Mouse (Mus musculus) granulocyte monocyte progenitor cell, adult 5-6 weeks (primary cell): ENCODE data around the gene Gpd1l. TPM values are rescaled to one million over a fixed set of nuclear protein-coding genes. Genes with fewer than 3 reads are reported as not detected.
"Not testable (repeated sequence)": the region's sequence is repeated elsewhere in the genome, so short reads cannot be mapped to it uniquely, and the experiment has no call there.

Experiments
- ATAC-seq: replicated peaks from 2 replicates; pipeline ENCODE4 v1.8.0; 2016; ENCODE audit warnings: mild to moderate bottlenecking, moderate TSS enrichment, inconsistent platforms; ENCODE audit not compliant: poor library complexity, severe bottlenecking
- total RNA-seq, 2 experiments: library from RNA; stranded (forward) in 1 of 2; stranded (reverse) in 1 of 2; fragments of 200-712, 200-1000 nt in 1 of 2; fragments of >200 nt in 1 of 2; fragmentation: Nextera tagmentation in 1 of 2; gene quantifications; 2 replicates each; pipeline ENCODE4 v1.2.3; 2014 to 2017

Gpd1l gene
- 31.0 and 42.0 TPM in 2 replicates for total RNA-seq (2014; fragmentation: Nextera tagmentation)
- 33.7 and 36.8 TPM in 2 replicates for total RNA-seq (2017)

DNA sequence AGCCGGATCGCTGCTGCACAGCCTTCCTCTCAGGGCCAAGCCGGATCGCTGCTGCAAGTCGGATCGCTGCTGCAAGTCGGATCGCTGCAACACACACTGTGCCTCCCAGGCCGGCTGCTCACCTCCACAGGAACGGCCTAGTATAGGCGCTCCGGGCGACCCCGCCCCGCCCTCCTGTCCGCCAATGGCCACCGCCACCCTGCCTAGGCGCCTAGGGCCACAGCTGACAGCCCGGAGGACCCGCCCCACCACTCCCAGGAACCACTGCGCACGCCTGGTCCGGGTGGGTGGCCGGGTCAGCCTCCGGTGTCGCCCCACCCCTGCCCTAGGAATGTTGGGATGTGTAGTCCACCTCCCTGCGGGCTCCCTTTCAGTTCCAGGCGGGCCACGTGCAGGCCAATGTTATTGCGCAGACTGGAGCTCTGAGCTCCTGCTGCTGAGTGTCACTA lies at the start of gene Gpd1l:
TSS of gene Gpd1l (minus strand) at position 265 of the 449 bp plus-strand sequence.
- peak; percentile 88 for ATAC-seq

- ATAC-seq: no peak
Observed at GRCm38 (mm10) chr9:114982689-114983360, 49.0 kb upstream of the Gpd1l start, which contains the start of gene Rps27rt. Rps27rt (minus strand) TSS chr9:114982739.

GRCm38 (mm10) chr9:114979969-114980368 lies 46.2 kb upstream of the Gpd1l start:
- ATAC-seq: no peak

DNA sequence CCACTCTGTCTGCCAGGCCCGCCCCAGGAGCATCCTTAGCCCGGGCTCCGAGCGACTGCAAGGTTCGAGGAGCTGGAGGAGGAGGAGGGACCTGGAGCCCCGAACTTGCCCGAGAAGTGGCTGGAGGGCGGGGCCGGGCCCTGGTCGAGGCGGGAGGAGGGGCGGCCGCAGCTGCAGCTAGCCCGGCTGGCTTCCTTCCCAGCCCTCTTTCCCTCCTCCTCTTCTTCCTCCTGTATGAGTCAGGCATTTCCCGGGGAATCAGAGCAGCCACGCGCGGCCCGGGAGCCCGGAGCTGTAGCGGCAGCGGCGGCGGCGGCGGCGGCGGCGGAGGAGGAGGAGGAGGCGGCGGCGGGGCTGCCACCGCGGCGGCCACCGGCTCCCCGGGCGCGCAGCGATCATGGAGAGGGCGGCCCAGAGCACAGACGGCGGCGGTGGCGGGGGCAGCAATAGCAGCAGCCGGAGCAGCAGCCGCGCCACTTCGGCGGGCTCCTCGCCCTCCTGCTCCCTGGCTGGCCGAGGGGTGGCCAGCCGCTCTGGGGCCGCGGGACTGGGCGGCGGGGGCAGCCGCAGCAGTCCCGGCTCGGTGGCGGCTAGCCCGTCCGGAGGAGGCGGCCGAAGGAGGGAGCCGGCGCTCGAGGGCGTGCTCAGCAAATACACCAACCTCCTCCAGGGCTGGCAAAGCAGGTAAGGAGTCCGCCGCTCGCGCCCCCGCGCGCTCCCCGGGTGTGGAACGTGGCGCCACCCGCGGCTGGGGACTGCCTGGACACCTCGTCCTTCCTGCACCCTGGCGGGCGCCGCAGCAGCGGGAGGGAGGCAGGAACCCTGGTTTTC lies 44.7 kb upstream of the Gpd1l start, which contains the start of gene Osbpl10:
TSS of gene Osbpl10 (plus strand) at position 289 of the 831 bp plus-strand sequence.
- ATAC-seq: peak; percentile 91

DNA sequence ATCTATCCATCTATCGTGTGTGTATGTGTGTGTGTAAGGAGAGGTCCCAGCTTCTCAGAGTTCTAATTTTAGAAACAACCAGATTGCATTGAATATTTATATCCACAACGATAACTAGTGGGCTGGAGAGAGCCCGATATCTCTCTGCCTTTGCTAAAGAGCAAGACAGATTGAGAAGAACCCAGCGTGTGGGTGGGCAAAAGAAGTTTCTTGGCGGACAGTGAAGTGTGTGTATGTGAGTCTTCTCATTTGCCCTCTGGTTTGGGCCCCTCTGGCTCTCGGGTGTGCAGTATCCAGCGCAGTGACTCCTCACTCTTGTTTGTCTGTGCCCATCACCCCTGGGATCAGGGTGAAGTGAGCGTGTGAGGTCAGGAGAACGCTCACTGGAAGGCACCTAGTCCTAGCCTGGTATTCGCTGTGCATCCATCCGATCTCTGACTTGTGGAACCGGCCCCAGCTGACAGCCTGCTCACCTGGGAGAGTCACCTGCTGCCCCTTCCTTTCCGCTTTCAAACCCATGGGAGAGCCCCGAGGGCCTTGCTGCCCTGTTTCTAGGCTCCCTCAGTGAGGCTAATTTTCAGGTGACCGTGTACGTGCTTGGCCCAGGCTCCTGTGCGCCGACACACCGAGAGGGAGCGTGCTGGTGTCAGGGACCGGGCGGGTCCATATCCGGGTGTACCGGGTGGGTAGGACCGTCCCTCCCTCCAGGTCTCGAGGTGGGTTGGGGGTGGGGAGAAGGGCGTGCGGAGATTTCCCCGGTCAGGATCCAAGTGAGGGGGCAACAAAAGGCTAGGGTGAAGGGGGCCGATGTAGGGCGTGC lies 43.9 kb upstream of the Gpd1l start:
- ATAC-seq: peak; percentile 9; the same call in 1 of the 2 replicates

DNA sequence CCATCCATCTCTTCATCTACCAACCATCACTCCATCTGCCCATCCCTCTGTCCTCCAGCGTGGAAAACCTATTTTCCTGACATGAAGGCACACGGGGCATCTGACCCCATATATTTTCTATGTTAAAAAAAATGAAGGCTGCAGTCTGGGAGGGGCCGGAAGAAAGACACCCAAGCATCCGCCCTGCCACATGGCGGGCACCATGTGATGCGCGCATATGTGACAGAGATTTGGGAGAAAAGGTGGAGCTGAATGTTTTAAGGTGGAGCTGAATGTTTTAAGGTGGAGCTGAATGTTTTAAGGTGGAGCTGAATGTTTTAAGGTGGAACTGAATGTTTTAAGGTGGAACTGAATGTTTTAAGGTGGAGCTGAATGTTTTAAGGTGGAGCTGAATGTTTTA lies 32.5 kb upstream of the Gpd1l start:
- not testable (repeated sequence) for ATAC-seq

GRCm38 (mm10) chr9:114964093-114964492 lies 30.3 kb upstream of the Gpd1l start:
- no peak for ATAC-seq

- ATAC-seq: peak; percentile 58
Observed at GRCm38 (mm10) chr9:114960844-114961243, 27.1 kb upstream of the Gpd1l start.

DNA sequence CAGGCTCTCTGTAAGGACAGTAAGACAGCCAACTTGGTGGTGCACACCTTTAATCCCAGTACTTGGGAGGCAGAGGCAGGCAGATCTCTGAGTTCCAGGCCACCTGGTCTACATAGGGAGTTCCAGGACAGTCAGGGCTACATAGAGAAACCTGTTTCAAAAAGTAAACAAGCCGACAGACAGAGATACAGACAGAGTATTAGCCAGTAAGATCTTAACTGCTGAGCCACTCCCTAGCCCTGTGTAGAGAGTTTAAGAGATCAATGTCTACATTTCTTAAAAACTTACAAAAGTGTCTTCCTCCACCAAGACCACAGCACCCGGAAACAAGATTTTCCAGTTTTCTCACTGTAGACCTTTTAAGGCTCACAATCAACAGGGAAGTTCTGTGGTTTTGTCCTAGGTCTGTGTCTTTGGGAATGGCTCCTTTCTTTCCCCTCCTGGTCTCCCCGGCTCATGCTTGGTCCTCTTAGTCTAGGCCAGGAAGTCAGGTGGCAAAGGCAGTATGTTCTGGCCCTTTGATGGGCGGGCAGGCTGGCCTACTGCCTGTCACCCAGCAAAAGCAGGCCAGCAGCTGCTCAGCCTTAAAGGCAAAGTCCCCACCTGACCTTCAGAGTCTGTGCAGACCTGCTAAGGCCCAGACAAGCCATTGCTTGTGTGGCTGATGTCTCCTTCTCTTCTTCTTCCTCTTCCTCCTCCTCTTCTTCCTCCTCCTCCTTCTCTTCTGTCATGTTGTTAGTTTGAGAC lies 26.4 kb upstream of the Gpd1l start:
- peak; percentile 28 for ATAC-seq

GRCm38 (mm10) chr9:114956945-114957344 lies 23.2 kb upstream of the Gpd1l start:
- ATAC-seq: peak; percentile 65

- ATAC-seq: no peak
Observed at GRCm38 (mm10) chr9:114955340-114955739, 21.6 kb upstream of the Gpd1l start.

DNA sequence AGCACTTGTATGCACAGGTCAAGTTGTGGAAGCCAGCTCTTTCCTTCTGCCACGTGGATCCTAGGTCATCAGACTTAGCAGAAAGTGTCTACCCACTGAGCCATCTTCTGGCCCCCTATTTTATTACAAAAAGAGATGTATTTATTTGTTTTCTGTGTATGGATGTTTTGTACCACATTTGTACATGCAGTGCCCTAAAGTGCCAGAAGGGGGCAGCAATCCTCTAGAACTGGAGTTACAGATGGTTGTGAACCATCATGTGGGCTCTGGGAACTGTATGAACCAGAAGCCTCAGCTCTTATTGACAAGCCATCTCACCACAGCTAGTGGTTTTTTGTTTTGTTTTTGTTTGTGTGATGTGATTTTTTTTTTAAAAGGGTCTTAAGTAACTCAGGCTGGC lies 19.1 kb upstream of the Gpd1l start:
- ATAC-seq: no peak

DNA sequence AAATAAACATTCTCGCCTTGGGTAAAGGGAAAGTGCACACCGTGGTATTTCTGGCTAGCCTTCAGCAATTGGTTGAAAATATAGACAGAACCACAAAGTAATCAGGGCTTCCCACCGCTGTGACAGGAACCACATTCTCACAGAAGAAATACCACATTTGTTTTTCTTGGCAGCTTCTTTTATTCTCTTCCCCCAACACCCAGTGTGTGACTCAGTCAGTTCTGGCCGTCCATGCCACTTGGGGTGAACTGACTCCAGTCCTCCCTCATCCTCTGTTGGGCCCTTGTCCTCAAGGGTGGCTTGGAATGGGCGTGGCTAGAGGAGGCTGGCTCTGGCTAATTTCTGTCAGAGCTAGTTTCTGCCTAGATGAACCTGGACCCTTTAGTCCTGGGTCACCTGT lies 14.6 kb upstream of the Gpd1l start:
- ATAC-seq: peak; percentile 69

DNA sequence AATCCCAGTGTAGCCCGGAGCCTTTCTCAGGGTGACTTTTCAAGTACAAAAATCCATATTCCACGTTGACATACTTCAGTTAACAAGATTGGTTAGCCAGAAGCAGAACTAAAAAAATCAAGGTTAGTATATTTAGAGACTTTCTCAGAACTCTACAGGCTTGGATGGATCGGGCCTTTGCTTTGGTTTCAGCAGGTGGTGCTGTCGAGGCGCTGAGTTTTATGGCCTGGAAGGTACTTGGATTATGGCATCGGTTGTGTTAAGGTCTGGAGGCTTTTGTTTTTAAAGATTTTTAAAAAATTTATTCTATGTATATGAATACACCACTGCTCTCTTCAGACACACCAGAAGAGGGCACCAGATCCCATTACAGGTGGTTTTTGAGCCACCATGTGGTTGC lies 11.8 kb upstream of the Gpd1l start:
- ATAC-seq: no peak

GRCm38 (mm10) chr9:114944642-114945041 lies 10.9 kb upstream of the Gpd1l start:
- ATAC-seq: no peak

DNA sequence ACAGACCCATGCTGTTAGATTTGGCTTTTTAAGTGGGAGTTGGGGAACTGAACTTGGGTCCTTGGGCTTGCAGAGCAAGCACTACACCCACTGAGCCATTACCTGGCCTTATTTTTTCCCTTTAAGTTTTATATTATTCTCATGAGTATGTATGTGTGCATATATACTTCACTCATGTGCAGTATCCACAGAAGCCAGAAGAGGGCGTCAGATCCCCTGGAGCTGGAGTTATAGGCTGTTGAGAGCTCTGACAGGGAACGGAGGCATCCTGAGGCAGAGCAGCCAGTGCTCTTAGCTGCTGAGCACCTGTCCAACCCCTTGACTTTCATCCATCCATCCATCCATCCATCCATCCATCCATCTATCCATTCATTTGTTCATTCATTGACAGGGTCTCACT lies 2.9 kb upstream of the Gpd1l start:
- no peak for ATAC-seq

DNA sequence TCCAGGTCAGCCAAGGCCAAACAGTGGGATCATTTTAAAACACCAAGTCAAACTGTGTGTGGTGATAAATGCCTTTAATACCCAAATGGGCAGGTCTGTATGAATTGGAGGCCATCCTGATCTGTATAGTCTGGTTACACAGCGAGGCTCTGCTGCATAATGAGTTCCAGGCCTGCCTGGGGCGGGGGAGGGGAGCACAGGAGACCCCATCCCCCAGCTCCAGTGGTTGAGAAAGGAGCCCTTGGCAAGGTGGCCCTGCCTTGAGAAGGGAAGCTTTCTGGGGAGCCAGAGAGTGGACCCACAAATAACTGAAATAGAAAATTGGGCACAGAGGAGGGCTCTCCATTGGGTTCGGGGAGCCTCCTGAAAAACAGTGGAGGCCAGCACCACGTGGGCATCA lies 1.5 kb upstream of the Gpd1l start:
- no peak for ATAC-seq

GRCm38 (mm10) chr9:114934231-114934630 lies 444 bp upstream of the Gpd1l start:
- ATAC-seq: 0 out of 2 replicates have a peak, but pooled peaks have one; percentile 21

- ATAC-seq: peak; percentile 60
Observed at GRCm38 (mm10) chr9:114933037-114933722, 607 bp downstream of the Gpd1l start.
